Mouse (Mus musculus): Measurements from ENCODE around the gene Tenm3. TPM values are rescaled to one million over a fixed set of nuclear protein-coding genes. Genes with fewer than 3 reads are reported as not detected.

Gene Tenm3
- total RNA-seq, 2 experiments from 2014 or later = 79.3 to 79.7 TPM

DNA sequence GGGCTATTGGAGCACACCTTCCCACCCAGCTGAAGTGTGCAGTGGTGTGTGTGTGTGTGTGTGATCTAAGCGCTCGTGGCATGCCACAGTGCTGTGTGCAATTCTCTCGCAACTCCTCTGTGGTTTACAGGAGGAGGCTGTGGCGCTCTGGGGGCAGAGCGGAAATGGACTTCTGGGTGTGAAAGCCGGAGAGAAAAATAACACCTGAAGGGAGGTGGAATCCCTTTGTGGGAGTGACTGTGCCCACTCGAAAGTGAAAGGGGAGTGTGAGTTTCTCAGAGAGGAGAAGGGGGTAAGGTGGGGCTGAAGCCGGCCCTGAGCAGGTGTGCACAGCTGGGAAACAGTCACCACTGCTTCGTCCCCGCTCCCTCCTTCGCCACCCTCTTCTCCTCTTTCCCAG, 418.6 kb downstream of the Tenm3 start:
- intact Hi-C loops (cut with DNase I) = no loop called here
- DNase-seq (ENCODE audit: low spot score in 2 of 2) = no peak

DNA sequence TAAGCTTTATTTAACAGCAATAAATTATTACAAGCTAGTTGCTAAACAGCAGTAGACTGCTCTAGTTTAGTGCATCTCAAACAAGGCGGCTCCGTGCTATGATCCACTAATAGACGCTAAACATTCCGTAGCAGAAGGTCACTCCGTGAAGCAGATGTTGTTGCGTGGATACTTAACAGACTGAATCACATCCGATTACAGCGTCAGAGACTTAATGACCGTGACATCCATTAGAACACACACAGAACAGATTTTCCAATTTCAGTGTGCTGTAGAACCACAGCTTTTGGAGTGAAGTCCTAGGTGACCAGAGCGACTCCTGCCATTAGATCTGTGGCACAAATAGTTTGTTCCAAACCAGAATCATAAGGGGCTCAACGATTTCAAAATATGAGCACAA, 426.0 kb downstream of the Tenm3 start:
- no peak for DNase-seq (ENCODE audit: low spot score in 2 of 2)
- intact Hi-C loops (cut with DNase I) = no loop called here

DNA sequence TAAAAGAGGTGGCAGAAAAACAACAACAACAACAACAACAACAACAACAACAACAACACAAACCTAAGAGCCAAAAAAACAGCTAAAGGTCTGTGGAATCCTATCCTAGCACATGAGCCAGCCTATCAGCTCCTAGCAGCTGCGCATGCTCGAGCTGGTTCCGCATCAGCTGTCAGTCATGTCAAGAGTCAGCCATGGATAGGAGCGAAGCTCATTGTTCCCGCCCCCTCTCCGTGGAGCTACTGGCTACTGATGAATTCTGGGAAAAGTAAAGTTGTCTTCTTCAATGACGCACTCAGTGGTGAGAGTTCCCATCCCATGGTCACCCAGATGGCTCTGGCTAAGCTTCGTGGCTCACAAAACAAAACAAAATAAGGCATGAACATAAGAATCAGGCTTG, 432.8 kb downstream of the Tenm3 start:
- intact Hi-C loops (cut with DNase I) = no loop called here
- no peak for DNase-seq (ENCODE audit: low spot score in 2 of 2)

DNA sequence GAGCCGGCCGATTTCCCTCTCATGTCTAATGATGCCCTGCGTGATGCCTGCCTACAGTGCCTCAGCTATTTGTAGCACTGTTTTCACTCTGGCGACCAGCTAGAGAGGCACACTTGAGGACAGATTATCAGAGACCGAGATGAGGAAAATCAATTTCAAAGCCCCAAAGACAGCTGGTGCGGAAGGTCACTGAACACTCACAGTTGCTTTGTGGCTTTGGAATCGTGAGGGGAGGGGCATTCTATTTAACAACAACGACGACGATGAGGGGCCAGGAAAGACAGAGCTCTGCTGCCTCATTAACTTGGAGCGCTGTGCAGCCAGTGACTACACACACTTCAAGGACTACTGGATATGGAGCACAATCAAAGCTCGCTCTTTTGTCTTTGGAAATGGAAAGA, 443.2 kb downstream of the Tenm3 start:
- intact Hi-C loops (cut with DNase I) = no loop called here
- DNase-seq (ENCODE audit: low spot score in 2 of 2) = no peak

DNA sequence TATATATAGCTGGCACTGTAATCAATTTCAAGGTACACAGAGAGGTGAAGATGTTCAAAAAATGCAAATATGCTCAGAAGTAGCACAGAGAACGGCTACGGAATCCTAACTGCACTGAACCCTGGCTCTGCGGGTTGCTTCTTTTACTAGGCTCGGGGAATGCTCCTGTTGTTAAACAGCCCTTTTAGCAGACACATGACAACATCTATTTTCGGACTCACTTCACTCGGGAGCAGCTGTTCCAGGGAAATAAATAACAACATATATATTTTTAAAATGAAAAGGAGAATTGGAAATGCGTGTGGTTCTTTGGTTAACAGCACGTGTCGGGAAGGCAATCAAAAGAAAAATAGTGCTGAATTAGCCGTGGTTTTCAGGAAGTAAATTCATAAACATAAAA, 457.9 kb downstream of the Tenm3 start:
- DNase-seq (ENCODE audit: low spot score in 2 of 2) = no peak
- intact Hi-C loops (cut with DNase I) = no loop called here

DNA sequence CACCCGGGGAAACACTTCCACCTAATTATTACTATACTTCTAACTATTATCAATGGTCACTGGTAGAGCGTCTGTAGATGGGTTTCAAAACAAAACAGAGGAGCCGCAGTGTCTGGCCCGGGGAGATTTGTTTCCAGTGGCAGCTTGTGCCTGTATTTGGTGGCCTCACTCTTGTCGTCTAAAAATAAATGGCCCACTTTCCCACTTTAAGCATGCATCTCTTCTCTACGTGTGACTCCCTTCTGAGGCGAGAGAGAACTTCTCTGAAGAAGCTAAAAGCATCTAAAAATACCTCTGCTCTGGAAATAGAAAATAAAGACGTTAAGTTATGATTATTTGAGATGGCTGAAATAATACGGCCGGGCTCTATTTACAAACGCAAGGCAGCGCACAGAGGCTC, 463.7 kb downstream of the Tenm3 start:
- DNase-seq (ENCODE audit: low spot score in 2 of 2) = no peak
- intact Hi-C loops (cut with DNase I) = no loop called here

DNA sequence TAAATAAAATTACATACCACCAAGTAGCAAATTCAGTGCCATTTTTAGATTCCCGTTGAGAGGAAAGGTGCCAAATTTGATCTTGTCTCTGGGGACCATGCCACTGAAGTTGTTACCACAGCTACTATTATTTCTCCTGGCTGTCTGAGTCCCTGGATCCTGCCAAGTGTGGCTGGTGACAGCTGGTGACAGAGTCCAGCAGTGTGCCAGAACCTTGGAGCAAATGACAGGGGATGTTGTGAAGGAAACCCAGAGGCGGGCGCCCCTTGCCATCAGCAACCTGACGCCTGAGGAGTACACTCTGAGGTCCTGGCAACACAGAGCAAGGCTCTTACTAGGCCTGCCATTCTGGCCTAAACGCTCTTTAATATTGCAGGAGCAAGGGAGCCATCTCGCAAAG, 467.0 kb downstream of the Tenm3 start:
- intact Hi-C loops (cut with DNase I) = no loop called here
- peak; percentile 59 to 63 for DNase-seq (ENCODE audit: low spot score in 2 of 2)

DNA sequence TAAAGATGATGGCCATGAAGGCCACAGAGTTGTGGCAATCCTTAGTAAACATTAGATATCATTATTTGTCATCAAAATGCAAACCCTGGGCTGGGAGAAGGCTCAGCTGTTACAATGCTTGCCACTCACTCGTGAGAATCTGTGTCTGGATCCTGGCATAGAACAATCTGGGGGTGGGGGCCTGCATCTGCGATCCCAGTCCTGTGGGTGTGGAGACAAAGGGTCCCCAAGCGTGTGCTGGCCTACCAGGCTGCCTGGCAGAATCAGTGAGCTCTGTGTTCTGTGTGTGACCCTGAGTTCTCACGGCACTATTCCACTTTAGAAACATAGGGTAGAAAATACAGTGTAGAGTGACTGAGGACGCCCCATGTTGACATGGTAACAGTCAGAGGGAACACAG, 468.6 kb downstream of the Tenm3 start:
- intact Hi-C loops (cut with DNase I) = no loop called here

DNA sequence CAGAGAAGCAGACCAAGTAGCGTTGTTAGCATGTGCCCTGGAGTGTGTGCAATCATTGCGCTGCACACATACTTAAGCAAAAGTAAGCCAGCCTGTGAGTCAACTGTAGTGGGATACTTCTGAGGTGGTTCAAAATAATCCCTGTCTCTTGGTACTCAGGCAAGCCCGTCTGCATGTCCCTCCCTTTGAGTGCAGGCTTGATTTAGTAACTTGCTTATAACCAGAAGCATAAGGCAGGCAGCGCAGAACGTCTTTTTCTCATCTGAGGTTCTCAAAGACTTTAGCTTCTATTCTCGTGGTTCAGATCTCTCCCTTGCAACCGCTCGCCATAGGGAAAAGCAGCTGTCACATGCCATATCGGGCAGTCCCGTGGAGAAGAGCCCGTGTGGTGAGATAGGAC, 470.3 kb downstream of the Tenm3 start:
- no peak for DNase-seq (ENCODE audit: low spot score in 2 of 2)
- intact Hi-C loops (cut with DNase I) = no loop called here

More for the DNA sequence above, 468.6 kb downstream of the Tenm3 start:
- DNase-seq (ENCODE audit: low spot score in 2 of 2) = no peak

DNA sequence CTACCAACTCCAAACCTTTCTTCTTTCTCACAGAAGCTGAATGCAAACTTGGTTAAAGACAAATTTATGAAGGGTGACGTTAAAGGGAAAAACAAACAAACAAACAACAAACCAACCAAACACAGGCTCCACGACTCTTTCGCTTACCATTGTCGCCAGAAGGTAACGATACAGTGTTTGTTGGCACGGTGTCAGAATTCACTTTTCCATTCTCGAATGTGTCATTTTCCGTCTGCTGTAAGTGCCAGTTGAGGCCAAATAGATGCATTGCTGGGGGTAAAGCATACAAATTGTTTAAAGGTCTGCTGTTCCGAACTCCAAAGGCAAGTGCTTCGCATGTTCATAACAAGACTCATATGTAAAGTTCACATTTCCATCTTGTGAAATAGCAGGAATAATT, 476.6 kb downstream of the Tenm3 start:
- no peak for DNase-seq (ENCODE audit: low spot score in 2 of 2)
- intact Hi-C loops (cut with DNase I) = no loop called here

DNA sequence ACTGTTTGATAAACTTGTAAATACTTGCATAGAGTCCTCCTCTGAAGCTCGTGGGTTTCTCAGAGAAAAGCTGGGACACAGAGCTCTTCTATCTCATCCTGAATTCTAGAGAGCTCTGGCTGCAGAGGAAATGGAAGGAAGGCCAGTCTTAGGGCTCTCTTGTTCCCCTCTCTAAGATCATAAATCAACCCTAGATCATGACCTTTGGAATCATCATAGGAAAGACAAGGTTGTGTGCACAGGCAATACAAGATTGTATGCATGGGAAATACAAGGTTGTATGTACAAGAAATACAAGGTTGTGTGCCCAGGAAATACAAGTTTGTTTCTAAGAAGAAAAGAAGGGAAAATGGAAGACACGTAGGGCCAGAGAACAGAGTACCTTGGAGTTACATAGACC, 486.9 kb downstream of the Tenm3 start:
- intact Hi-C loops (cut with DNase I) = no loop called here
- no peak for DNase-seq (ENCODE audit: low spot score in 2 of 2)

DNA sequence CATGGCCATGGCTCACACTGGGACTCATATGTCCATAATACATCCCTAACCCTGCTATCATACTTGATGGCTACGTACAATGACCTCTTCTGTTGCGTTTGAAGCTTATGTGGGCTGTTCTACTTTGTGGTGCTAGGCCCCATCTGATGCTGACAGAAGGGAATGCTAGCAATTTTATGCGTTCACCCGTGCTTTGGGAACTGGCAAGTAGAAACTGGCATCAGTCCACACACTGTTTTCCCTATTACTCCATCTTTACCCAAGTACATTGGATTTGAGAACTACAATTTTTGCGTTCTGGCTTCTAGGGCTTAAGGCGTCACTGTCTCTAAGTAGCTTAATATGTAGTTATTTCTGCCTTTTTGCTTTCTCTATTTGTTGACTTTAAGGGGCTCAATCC, 490.3 kb downstream of the Tenm3 start:
- intact Hi-C loops (cut with DNase I) = no loop called here
- no peak for DNase-seq (ENCODE audit: low spot score in 2 of 2)

DNA sequence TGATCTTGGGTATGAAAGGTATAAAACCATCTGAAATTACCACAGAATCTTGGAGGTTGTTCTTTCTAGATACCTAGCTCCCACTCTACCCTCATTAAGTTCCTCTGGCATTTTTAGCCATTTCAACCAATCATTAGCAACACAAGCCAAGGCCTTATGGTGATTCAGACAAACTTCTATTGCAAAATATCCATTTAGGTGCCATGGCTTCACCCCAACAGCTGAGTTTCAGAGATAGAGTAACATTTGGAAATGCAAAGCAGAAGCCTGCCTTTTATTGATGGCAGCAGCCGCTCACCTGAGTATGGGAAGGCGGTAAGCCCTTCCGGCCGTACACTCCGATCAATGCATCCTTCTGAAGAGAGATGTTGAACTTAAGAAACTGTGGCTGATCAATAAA, 494.9 kb downstream of the Tenm3 start:
- intact Hi-C loops (cut with DNase I) = no loop called here
- no peak for DNase-seq (ENCODE audit: low spot score in 2 of 2)

DNA sequence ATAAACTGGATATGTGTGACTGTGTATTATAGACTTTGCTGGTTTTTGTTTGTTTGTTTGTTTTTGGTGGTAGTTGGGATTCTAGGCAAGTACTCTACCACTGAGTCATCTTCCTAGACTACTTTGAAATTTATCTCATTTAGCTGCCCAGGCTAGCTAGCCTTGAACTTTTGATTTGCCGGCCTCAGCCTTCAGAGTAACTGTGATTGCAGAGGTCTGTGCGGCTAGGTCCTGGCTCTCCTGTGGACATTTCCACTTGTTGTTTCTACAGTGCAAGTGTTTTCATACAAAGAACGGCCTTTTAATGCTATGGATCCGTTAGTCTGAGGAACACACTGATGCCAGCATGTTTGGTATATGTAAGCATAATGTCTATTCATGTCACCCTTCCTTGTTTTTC, 495.4 kb downstream of the Tenm3 start:
- intact Hi-C loops (cut with DNase I) = no loop called here
- DNase-seq (ENCODE audit: low spot score in 2 of 2) = no peak

DNA sequence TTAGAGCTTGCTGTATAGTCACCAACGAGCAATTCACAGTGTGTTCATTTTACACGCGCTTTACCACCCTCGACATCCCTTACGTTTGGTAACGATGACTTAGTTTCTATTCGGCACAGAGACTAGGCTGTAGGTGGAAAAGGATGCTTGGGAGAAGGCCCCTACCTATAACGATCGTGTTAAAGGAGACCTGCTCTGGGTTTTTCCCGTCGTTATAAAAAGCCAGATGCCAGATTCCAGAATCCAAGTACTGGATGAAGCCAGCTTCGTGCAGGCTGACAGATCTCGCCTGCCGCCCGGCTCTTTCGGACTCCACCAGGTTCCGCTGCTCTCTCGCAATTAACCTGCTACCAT, 500.7 kb downstream of the Tenm3 start:
- intact Hi-C loops (cut with DNase I) = no loop called here
- peak in 1 of 2 experiments; percentile 17 for DNase-seq (ENCODE audit: low spot score in 2 of 2)

DNA sequence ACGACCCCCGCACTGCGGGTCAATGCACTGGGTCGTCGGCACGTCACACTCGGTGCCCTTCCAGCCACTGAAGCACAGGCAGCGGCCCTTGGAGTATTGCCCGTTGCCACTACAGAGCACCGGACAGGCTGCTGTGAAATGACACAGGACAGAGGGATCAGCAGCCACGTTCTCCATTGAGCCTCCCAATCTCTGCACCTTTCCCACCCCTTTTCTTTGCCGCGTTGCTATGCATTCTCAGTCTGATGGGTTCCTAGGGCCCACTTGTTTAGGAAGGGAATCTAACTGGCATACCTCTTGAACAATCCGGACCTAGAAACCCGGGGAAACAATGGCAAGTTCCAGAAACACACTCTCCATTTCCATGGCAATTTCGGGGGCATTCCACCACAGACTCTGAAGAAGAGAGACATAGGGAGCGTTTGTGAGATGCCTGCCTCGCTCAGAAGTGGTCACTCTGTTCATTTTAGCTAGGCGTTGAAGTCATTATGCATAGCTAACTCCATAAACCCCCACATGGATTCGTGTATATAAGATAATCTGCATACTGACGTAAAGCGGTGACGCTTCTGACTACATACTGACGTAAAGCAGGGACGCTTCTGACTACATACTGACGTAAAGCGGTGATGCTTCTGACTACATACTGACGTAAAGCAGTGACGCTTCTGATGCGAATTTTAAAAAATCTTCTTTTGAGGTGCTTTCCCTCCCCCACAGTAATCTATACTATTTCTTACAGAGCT, 501.3 kb downstream of the Tenm3 start:
- DNase-seq (ENCODE audit: low spot score in 2 of 2) = no peak
- intact Hi-C loops (cut with DNase I) = no loop called here

DNA sequence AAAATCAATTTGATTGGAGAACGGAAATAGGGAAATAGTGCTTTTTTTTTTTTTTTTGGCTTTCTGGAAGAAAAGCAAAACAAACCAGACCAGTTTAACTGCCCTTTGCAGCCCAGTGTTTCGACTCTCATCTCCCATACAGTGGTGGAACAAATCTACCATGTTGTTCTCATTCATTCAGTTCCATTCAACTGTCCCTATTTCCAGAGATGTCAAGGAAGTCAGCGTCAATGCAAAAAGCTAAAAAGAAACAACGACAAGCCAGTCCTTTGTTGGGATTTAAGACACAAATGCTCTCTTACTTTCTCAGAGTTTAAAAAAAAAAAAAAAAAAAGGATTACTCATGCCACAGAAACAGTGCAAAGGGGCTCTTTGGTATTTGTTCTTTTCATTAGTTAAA, 502.1 kb downstream of the Tenm3 start:
- DNase-seq (ENCODE audit: low spot score in 2 of 2) = no peak
- intact Hi-C loops (cut with DNase I) = no loop called here

DNA sequence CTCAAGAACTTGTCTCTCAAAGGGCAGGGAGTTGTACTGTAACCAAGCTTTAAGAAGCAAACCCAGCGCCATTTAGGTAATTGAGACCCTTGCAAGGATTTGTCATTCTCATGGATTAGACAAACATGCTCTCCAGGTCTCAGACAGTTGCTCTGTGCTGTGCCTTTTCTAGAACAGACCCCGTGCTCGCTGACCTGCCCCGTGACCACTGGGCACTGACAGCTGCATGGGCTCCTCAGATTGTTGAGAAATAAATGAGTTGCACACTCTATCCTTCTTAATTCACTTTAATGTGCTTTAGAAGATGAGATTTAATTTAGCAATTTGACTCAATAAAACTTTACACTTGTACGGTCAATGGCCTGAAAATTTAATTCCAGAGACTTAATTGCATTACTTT, 502.5 kb downstream of the Tenm3 start:
- intact Hi-C loops (cut with DNase I) = no loop called here
- no peak for DNase-seq (ENCODE audit: low spot score in 2 of 2)

DNA sequence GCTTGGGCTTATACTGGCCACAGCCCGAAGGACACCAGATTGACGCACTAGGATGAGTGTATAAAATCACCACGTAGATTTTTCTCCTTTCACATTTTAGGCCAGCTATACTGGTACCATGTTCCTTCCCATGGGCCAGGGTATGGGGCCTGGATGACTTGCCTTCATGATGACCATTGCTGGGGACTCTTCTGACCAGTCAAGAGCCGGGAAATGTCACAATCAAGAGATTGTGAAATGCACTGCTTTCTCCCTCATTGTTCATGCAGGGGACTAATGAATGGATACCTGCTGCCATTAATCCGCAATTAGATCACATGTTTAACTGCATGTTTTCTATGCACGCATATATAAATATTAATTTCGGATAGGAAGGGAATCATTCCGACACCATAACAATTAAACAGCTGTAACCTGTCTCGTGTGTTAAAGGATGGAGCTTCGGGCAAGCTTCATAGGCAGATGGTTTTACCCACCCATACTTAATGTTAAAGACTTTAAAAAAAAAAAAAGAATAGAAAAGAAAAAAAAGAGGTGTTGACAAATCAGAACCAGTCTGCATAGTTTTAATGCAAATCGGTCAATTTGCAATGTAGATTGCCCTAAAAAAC, 521.0 kb downstream of the Tenm3 start:
- intact Hi-C loops (cut with DNase I) = no loop called here

DNA sequence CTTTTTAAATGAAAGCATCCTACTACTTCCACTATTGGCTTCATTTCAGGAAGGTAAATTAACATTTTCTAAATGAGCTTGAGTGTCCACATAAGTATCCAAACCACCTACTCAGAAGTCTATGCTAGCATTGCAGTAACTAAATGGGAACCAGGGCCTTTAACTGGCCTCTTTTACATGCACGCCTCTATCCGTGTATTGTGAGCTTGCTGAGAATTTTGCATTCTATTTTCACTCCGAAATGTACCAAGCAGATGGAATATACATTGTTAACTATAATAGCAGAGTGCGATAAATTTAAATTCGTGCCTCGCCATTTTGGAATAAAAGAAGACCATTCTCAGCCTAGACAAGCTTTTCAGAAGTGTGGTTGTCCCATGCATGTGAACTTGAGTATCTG, 521.5 kb downstream of the Tenm3 start:
- DNase-seq (ENCODE audit: low spot score in 2 of 2) = no peak
- intact Hi-C loops (cut with DNase I) = no loop called here

More for the DNA sequence above, 521.0 kb downstream of the Tenm3 start:
- no peak for DNase-seq (ENCODE audit: low spot score in 2 of 2)

DNA sequence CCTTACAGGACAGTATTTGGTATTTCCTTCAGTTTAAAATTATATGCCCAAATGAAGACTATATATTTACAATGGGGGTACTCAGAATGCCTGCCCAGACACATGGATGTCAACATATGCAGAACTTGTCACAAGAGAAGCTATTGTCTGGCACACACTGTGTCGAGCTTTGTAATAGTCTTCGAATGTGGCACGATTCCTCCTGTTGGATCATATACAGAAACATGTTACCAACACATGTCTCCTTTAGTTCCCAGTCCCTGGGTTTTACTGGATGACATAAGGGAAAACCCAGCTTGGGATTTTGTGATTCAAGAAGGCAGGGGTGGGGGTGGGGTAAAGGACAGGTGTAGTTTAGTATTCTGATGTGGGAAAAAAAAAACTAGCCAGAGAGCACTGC, 524.1 kb downstream of the Tenm3 start:
- intact Hi-C loops (cut with DNase I) = loop anchor here (10.0 kb wide), 1 partner anchor 195 kb away; no protein-coding TSS in a partner anchor
- no peak for DNase-seq (ENCODE audit: low spot score in 2 of 2)

DNA sequence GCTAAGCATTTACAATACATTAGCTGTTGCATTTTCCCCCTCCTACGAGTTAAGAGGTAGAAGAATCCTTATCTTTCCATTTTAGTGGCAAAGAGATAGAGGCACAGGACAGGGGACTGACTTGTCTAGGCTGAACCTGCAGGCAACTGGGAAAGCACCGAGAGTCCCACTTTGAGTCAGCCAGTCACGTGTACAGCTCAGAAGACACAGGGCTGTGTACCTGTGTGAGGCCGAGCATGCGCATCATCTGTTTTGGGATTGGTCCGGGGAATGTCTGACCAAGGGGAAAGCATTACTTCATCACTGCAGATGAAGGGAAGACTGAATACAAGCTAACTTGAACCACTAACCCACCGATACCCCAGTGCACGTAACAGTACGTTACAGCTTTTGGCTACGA, 526.3 kb downstream of the Tenm3 start:
- intact Hi-C loops (cut with DNase I) = loop anchor here (10.0 kb wide), 1 partner anchor 197 kb away; no protein-coding TSS in a partner anchor
- DNase-seq (ENCODE audit: low spot score in 2 of 2) = no peak
